Mouse (Mus musculus) lung, embryonic 14.5 days (tissue): ENCODE measurements at regions not wholly inside any gene's neighbourhood (a gene's known extent, or its start where the extent isn't known, plus 50 kb on each side); places are given as distances from the start of the nearest gene placed in this dataset.
"Not testable (repeated sequence)": the region's sequence is repeated elsewhere in the genome, so short reads cannot be mapped to it uniquely, and the experiment has no call there.

ENCODE experiments used
- ATAC-seq: fragments of 200-750 bp; cut with Nextera tagmentation; 2 replicates; pipeline ENCODE4 v1.8.0; 2017; ENCODE audit warnings: mild to moderate bottlenecking, moderate TSS enrichment, moderate library complexity; ENCODE audit not compliant: insufficient read depth
- DNase-seq: peaks from one replicate; pipeline ENCODE4 v3.0.0-alpha.2; 2015
- H3K27ac ChIP-seq: fragments of 300-500 bp; sonication (generic); 2 replicates; pipeline ENCODE4 v1.5.1; 2014; ENCODE audit warnings: low read depth, mild to moderate bottlenecking, moderate library complexity
- H3K27me3 ChIP-seq: fragments of 300-500 bp; sonication (generic); 2 replicates; pipeline ENCODE4 v1.6.1; 2014; ENCODE audit warnings: low read length, control low read depth; ENCODE audit not compliant: insufficient read depth
- H3K36me3 ChIP-seq: fragments of 300-500 bp; sonication (generic); 2 replicates; pipeline ENCODE4 v1.6.1; 2014; ENCODE audit warnings: control low read depth; ENCODE audit not compliant: insufficient read depth
- H3K4me1 ChIP-seq: fragments of 300-500 bp; sonication (generic); 2 replicates; pipeline ENCODE4 v1.6.1; 2014; ENCODE audit warnings: antibody characterized with exemption, control low read depth; ENCODE audit not compliant: insufficient read depth
- H3K4me2 ChIP-seq: fragments of 300-500 bp; sonication (generic); 2 replicates; pipeline ENCODE4 v1.6.1; 2014; ENCODE audit warnings: mild to moderate bottlenecking
- H3K4me3 ChIP-seq: fragments of 300-500 bp; sonication (generic); 2 replicates; pipeline ENCODE4 v1.5.1; 2014; ENCODE audit warnings: low read depth, low read length
- H3K9ac ChIP-seq: fragments of 300-500 bp; sonication (generic); 2 replicates; pipeline ENCODE4 v1.6.1; 2014
- H3K9me3 ChIP-seq: fragments of 300-500 bp; sonication (generic); 2 replicates; pipeline ENCODE4 v1.6.1; 2016; ENCODE audit warnings: low read depth, low read length, control low read depth
- CTCF ChIP-seq: IDR thresholded peaks from 2 replicates; pipeline ENCODE4 v1.5.1; 2016; ENCODE audit warnings: antibody characterized with exemption, low read depth
- whole genome bisulfite sequencing: fragments of 180-500 bp; shearing (Covaris S2); extraction: QIAGEN DNeasy Blood & Tissue Kit; methylation state at CpG from one replicate; pipeline ENCODE4 v1.1.7; 2014; 5-methylcytosine and 5-hydroxymethylcytosine counted together

DNA sequence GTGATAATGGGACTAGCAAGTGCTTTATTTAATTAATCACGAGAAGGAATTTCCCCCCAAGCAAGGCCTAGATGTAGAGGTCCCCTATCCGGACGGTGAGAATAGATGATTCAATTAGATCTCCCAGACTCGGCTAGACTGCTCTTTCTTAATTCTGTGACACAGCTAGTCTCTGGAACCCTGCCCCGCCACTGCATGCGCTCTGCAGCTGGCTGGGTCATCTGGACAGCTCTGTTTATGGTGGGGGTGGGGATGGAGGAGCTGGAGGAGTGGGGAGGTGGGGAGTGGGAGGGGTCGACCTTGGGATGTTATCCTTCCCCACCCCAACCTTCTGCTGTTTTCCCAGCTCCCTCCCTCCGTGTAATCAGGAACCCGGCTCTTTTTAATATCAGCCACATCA is 147.5 kb upstream of the Sfswap start:
- Histone ChIP-seq H3K4me1 (no peaks in the 10 kb centered on the region), H3K36me3 (no peaks in the 10 kb centered on the region), H3K9me3 (no peaks in the 10 kb centered on the region), H3K27ac (no peak overlapping the region), H3K4me2 (no peak overlapping the region), H3K27me3 (no peaks in the 10 kb centered on the region), H3K9ac (no peak overlapping the region), H3K4me3 (no peak overlapping the region)
- no peak for DNase-seq
- TF ChIP-seq CTCF: no peak
- WGBS: 14% methylated on average over 9 of the region's 9 CpGs
- ATAC-seq: no peak

DNA sequence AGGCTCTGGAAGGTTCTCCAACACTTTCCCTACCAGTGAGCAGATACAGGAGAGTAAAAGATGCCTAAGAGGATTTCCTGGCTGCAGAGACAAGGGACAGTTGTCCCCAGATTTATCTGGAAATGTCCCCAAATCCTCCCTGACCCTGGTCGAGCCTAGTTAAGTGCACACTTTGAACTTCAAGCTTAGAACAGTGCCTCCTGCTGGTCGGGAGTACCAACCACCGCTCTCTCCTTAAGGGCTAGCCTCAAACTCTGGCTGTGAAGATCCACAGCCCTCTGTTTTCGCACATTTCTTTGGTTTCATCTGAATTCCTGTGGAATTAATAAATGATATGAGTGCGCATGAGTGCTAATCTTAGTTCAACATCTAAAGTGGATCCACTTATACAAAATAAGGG is 146.1 kb upstream of the Sfswap start:
- WGBS: 81% methylated on average over 5 of the region's 5 CpGs
- TF ChIP-seq CTCF: peak; percentile 29
- Histone ChIP-seq H3K27me3 (no peaks in the 10 kb centered on the region), H3K27ac (no peak overlapping the region), H3K4me1 (no peaks in the 10 kb centered on the region), H3K9me3 (no peaks in the 10 kb centered on the region), H3K4me3 (no peak overlapping the region), H3K36me3 (no peaks in the 10 kb centered on the region), H3K9ac (no peak overlapping the region), H3K4me2 (no peak overlapping the region)
- ATAC-seq: no peak
- peak; percentile 8 for DNase-seq

DNA sequence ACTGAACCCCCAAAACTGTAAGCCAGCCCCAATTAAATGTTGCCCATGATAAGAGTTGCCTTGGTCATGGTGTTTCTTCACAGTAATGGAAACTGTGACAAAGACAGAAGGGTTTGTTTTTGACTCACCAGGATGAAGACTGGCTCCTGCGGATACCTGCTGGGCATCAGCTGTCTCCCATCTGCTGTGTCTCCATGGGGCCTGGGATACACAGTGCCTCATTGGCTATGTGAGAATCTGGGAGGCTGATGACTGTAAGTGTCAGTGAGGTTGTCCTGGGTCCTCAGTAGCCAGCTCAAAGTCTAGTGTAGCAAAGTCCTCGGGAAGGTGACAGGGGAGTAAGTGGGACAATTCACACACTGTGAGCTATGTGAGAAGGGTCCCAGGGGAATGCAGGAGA is 139.5 kb upstream of the Sfswap start:
- TF ChIP-seq CTCF: no peak
- H3K27ac ChIP-seq: no peak overlapping the region
- H3K36me3 ChIP-seq: no peaks in the 10 kb centered on the region
- H3K4me2 ChIP-seq: no peak overlapping the region
- H3K4me3 ChIP-seq: no peak overlapping the region
- H3K4me1 ChIP-seq: no peaks in the 10 kb centered on the region
- WGBS: 66% methylated on average over 2 of the region's 2 CpGs
- H3K27me3 ChIP-seq: no peaks in the 10 kb centered on the region
- no peak overlapping the region for H3K9ac ChIP-seq
- no peak for DNase-seq
- H3K9me3 ChIP-seq: no peaks in the 10 kb centered on the region
- ATAC-seq: no peak

DNA sequence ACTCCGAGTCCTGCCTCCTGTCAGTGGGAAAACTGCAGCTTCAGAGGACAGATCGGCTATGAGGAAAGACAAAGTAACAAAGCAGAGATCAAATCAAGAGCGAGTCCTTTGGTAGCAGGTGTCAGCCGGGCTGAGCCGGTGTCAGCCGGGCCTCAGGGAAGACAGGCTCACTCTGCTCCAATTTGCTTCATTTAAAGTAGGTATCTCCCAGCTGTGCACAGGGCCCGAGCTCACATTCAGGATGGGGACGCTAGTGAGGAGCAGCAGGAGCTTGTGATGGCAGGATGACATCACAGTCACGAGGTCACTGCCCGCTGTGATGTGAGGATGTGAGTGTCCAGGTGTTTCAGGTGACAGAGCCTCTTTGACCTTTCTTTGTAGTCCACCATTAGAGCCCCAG is 137.8 kb upstream of the Sfswap start:
- H3K4me2 ChIP-seq: no peak overlapping the region
- ATAC-seq: no peak
- H3K27ac ChIP-seq: no peak overlapping the region
- 61% methylated on average over 10 of the region's 10 CpGs for WGBS
- H3K27me3 ChIP-seq: no peaks in the 10 kb centered on the region
- no peaks in the 10 kb centered on the region for H3K36me3 ChIP-seq
- H3K9me3 ChIP-seq: no peaks in the 10 kb centered on the region
- no peak for TF ChIP-seq CTCF
- DNase-seq: no peak
- no peak overlapping the region for H3K4me3 ChIP-seq
- H3K4me1 ChIP-seq: no peaks in the 10 kb centered on the region
- H3K9ac ChIP-seq: no peak overlapping the region

DNA sequence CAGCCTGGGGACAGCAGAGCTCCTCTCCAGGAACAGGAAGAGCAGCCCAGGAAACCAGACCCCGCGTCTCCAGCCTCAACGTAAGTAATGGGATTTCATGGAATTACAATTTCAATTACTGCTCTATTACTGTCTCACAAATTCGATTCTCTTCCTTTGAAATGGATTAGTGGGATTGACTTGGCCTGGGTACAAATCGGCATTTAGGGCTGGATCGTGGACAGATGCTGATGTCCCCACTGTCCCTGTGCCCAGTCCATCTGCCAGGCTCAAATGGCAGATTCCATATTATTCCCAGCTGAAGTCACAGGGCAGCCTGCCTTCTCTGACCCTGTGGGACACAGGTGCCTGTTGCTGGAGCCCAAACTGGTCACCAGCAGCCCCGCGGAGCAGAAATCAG is 136.0 kb upstream of the Sfswap start:
- Histone ChIP-seq H3K4me3 (no peak overlapping the region), H3K9me3 (no peaks in the 10 kb centered on the region), H3K4me2 (no peak overlapping the region), H3K9ac (no peak overlapping the region), H3K36me3 (no peaks in the 10 kb centered on the region), H3K27ac (no peak overlapping the region), H3K27me3 (no peaks in the 10 kb centered on the region), H3K4me1 (no peaks in the 10 kb centered on the region)
- no peak for ATAC-seq
- 81% methylated on average over 8 of the region's 8 CpGs for WGBS
- no peak for TF ChIP-seq CTCF
- DNase-seq: no peak

DNA sequence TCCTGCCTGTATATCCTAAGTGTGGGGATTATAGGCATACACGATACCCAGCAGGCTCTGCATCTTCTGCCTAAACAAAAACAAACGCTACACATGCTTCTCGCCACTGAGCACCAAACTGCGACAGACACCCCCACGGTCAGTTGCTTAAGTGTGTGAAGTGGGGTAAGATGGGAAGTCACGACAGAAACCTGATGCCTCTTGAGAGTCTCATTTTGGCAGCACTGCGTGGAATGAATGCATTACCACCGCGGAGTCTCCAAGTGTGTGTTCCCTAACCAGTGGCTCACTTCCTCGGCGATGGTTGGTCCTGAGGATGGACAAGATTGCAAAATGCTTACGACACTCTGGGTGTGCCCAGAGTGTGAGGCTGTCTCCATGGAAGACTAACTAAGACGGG is 133.8 kb upstream of the Sfswap start:
- DNase-seq: no peak
- H3K4me2 ChIP-seq: no peak overlapping the region
- no peak overlapping the region for H3K27ac ChIP-seq
- no peak overlapping the region for H3K9ac ChIP-seq
- no peaks in the 10 kb centered on the region for H3K9me3 ChIP-seq
- ATAC-seq: no peak
- no peaks in the 10 kb centered on the region for H3K27me3 ChIP-seq
- WGBS: 68% methylated on average over 13 of the region's 13 CpGs
- no peaks in the 10 kb centered on the region for H3K36me3 ChIP-seq
- no peak for TF ChIP-seq CTCF
- no peak overlapping the region for H3K4me3 ChIP-seq
- H3K4me1 ChIP-seq: no peaks in the 10 kb centered on the region

DNA sequence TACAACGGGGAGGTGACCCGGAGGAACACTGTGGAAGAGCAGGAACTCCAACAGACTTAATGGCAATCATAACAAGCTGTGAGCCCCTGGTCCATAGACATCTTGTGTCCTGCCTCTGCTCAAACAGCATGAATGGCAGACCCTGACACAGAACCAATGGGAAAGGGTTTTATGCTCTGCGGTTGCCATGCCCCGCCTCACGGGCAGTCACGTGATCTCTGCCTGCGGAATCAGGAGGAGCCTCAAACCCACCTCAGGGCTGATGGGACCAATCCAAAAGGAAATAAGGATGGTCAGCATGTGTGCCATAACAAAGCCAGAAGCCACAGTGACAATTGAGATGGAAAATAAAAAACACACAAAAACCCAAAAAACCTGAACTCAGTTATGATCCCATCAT is 120.2 kb upstream of the Sfswap start:
- TF ChIP-seq CTCF: no peak
- H3K9ac ChIP-seq: no peak overlapping the region
- WGBS: 88% methylated on average over 7 of the region's 7 CpGs
- H3K27me3 ChIP-seq: no peaks in the 10 kb centered on the region
- H3K36me3 ChIP-seq: no peaks in the 10 kb centered on the region
- H3K4me3 ChIP-seq: no peak overlapping the region
- DNase-seq: no peak
- H3K4me2 ChIP-seq: no peak overlapping the region
- no peak overlapping the region for H3K27ac ChIP-seq
- ATAC-seq: no peak
- no peaks in the 10 kb centered on the region for H3K4me1 ChIP-seq
- peaks cover 6% of the 10 kb centered on the region; the same call in 1 of the 2 replicates for H3K9me3 ChIP-seq

DNA sequence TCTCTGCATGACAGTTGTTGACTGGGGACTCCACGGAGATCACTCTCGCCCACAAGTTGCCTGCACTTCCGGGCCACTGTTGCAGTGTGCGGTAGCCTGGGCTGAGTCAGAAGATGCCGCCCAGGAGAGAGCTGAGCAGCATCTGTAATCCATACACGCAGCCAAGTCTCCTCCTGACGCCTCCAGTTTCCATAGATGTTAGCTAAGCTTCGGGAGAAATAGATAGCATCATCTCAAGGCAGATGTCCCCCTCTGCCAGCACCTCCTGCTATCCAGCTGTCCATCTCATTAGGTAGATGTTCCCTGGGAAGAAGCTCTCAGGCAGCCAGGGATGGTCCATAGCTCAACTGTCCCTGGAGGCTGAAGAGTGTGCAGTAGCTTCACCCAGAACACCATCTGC is 116.0 kb upstream of the Sfswap start:
- ATAC-seq (no peak), DNase-seq (no peak)
- Histone ChIP-seq H3K9me3 (no peaks in the 10 kb centered on the region), H3K27me3 (no peaks in the 10 kb centered on the region), H3K4me1 (no peaks in the 10 kb centered on the region), H3K27ac (no peak overlapping the region), H3K4me2 (no peak overlapping the region), H3K36me3 (no peaks in the 10 kb centered on the region), H3K9ac (no peak overlapping the region), H3K4me3 (no peak overlapping the region)
- WGBS: 85% methylated on average over 8 of the region's 8 CpGs
- no peak for TF ChIP-seq CTCF

DNA sequence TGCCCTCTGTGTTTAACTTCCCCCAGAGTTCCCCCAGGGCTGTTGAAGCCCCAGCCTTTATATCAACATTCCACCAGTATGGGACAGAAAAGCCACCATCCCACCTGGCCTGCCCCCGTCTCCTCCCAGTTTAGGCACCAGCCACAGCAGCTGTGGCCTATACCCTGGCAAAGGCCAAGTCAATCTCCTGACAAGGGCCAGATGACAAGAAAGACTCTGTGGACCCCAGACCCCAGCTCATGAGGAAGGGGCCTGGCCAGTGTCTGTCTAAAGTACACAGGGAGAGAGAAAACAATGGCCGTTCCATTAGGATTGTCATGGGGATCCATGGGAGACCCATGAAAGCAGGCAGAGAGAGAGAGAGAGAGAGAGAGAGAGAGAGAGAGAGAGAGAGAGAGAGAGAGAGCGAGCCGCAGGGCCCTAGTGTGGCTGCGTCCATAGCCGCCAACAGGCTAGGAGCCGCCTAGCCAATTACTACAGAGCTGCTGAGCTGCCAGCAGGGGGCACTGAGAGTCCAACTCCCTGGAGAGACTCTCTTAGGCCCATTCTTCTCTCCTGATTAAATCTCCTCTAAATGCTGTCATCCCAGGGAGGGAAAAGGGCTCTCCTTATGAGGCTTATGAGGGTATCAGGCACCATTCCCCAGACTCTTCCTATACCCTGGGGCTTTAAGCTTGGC is 114.9 kb upstream of the Sfswap start:
- not testable (repeated sequence) for H3K4me3 ChIP-seq, H3K9ac ChIP-seq, DNase-seq, H3K27me3 ChIP-seq, H3K4me2 ChIP-seq, H3K27ac ChIP-seq, H3K36me3 ChIP-seq, H3K9me3 ChIP-seq, H3K4me1 ChIP-seq
- ATAC-seq: peak; percentile 96
- 63% methylated on average over 2 of the region's 7 CpGs for WGBS

DNA sequence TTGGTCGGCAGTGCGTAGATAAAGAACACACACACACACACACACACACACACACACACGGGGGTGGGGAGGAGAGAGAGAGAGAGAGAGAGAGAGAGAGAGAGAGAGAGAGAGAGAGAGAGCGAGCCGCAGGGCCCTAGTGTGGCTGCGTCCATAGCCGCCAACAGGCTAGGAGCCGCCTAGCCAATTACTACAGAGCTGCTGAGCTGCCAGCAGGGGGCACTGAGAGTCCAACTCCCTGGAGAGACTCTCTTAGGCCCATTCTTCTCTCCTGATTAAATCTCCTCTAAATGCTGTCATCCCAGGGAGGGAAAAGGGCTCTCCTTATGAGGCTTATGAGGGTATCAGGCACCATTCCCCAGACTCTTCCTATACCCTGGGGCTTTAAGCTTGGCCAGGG is 114.3 kb upstream of the Sfswap start:
- H3K9me3 ChIP-seq, H3K4me1 ChIP-seq, H3K4me2 ChIP-seq, H3K4me3 ChIP-seq, H3K36me3 ChIP-seq, H3K27ac ChIP-seq, H3K9ac ChIP-seq, H3K27me3 ChIP-seq, DNase-seq: not testable (repeated sequence)
- WGBS: no CpG with 5 or more reads among the region's 8 CpGs
- ATAC-seq: peak; percentile 95
